Comparison of ENCODE assay signal across 8 mouse cellular contexts in genomic region chr11:117479007-117479719, GRCm38 (mm10). TPM values are rescaled to one million over a fixed set of nuclear protein-coding genes. Genes with fewer than 3 reads are reported as not detected.
A peak's percentile ranks its signal among the peaks of the same experiment; 100 is the strongest.
DNase-seq lines count a peak whose midpoint lies in the region; ATAC-seq lines count a peak whose summit lies in the region.

No protein-coding gene starts in this region.

- no peak overlapping the region; the same call in 1 of the 2 replicates for H3K4me3 ChIP-seq in embryonic facial prominence, embryonic 15.5 days (replicated peaks)
- H3K4me3 ChIP-seq in heart, embryonic 15.5 days = no peak overlapping the region
- H3K4me3 ChIP-seq in limb, embryonic 11.5 days (ENCODE audit: low read depth, low read length) = no peak overlapping the region
- H3K4me3 ChIP-seq in stomach, embryonic 14.5 days (ENCODE audit: low read depth, low read length) = no peak overlapping the region

- H3K4me1 ChIP-seq in embryonic facial prominence, embryonic 15.5 days = peaks cover 61% of the 10 kb centered on the region
- H3K4me1 ChIP-seq in heart, embryonic 15.5 days (replicated peaks) = peaks cover 32% of the 10 kb centered on the region
- H3K4me1 ChIP-seq in limb, embryonic 11.5 days (ENCODE audit: control insufficient read depth, insufficient read depth, low read length) = peaks cover 29% of the 10 kb centered on the region
- peaks cover 17% of the 10 kb centered on the region for H3K4me1 ChIP-seq in stomach, embryonic 14.5 days (ENCODE audit: control insufficient read depth, insufficient read depth, low read length)

- 0 out of 2 replicates have a peak, but pooled peaks have one; percentile 24 for ATAC-seq in frontal cortex, adult (ENCODE audit: low TSS enrichment)
- peak; percentile 65 for ATAC-seq in embryonic facial prominence, embryonic 15.5 days (ENCODE audit: insufficient number of reproducible peaks, low FRiP score, low TSS enrichment, low read depth)
- ATAC-seq in heart, embryonic 15.5 days (replicated peaks; ENCODE audit: insufficient number of reproducible peaks, insufficient read depth, low FRiP score, low read depth) = no peak; the same call in 1 of the 2 replicates
- ATAC-seq in limb, embryonic 11.5 days (ENCODE audit: insufficient number of reproducible peaks, low FRiP score, low TSS enrichment, low read depth) = no peak
- no peak for ATAC-seq in stomach, embryonic 14.5 days (ENCODE audit: insufficient number of reproducible peaks, insufficient read depth, low FRiP score, low read depth)

- no peaks in the 10 kb centered on the region for H3K9me3 ChIP-seq in embryonic facial prominence, embryonic 15.5 days (replicated peaks)
- H3K9me3 ChIP-seq in heart, embryonic 15.5 days (replicated peaks) = no peaks in the 10 kb centered on the region
- no peaks in the 10 kb centered on the region for H3K9me3 ChIP-seq in limb, embryonic 11.5 days (ENCODE audit: control insufficient read depth, low read length)
- 0 out of 2 replicates have a peak, but pooled peaks cover 3% of the 10 kb centered on the region for H3K9me3 ChIP-seq in stomach, embryonic 14.5 days (ENCODE audit: control insufficient read depth, low read depth, low read length)

- H3K36me3 ChIP-seq in embryonic facial prominence, embryonic 15.5 days = no peaks in the 10 kb centered on the region
- H3K36me3 ChIP-seq in heart, embryonic 15.5 days = no peaks in the 10 kb centered on the region
- no peaks in the 10 kb centered on the region for H3K36me3 ChIP-seq in limb, embryonic 11.5 days (ENCODE audit: control insufficient read depth, insufficient read depth, low read length)
- H3K36me3 ChIP-seq in stomach, embryonic 14.5 days (ENCODE audit: control insufficient read depth, insufficient read depth, low read length) = no peaks in the 10 kb centered on the region

- 7% methylated on average over 13 of the region's 13 CpGs for WGBS in embryonic facial prominence, embryonic 15.5 days
- WGBS in heart, embryonic 15.5 days = 15% methylated on average over 13 of the region's 13 CpGs
- 5% methylated on average over 13 of the region's 13 CpGs for WGBS in limb, embryonic 11.5 days
- WGBS in stomach, embryonic 14.5 days = 20% methylated on average over 13 of the region's 13 CpGs

- no peak overlapping the region for H3K9ac ChIP-seq in embryonic facial prominence, embryonic 15.5 days
- H3K9ac ChIP-seq in heart, embryonic 15.5 days = no peak overlapping the region
- H3K9ac ChIP-seq in limb, embryonic 11.5 days (ENCODE audit: low read length) = peak overlapping the region; percentile 56
- H3K9ac ChIP-seq in stomach, embryonic 14.5 days (replicated peaks; ENCODE audit: low read depth, low read length) = no peak overlapping the region

- peak overlapping the region; percentile 32 for H3K4me2 ChIP-seq in embryonic facial prominence, embryonic 15.5 days (replicated peaks)
- H3K4me2 ChIP-seq in heart, embryonic 15.5 days = peak overlapping the region; percentile 17; the same call in 1 of the 2 replicates
- peak overlapping the region; percentile 27 for H3K4me2 ChIP-seq in limb, embryonic 11.5 days (ENCODE audit: low read depth, severe bottlenecking)
- H3K4me2 ChIP-seq in stomach, embryonic 14.5 days (replicated peaks; ENCODE audit: low read depth, low read length) = no peak overlapping the region

- peak overlapping the region; percentile 95 for H3K27ac ChIP-seq in embryonic facial prominence, embryonic 15.5 days (replicated peaks)
- peak overlapping the region; percentile 7 for H3K27ac ChIP-seq in heart, embryonic 15.5 days
- H3K27ac ChIP-seq in limb, embryonic 11.5 days (replicated peaks; ENCODE audit: low read depth, low read length) = peak overlapping the region; percentile 70
- H3K27ac ChIP-seq in stomach, embryonic 14.5 days (ENCODE audit: low read length) = peak overlapping the region; percentile 66; the same call in 1 of the 2 replicates

- DNase-seq in frontal cortex, postnatal 14 days (ENCODE audit: low spot score in 2 of 2) = no peak
- peak; percentile 56 for DNase-seq in WW6 (ENCODE audit: low read depth, low spot score)
- DNase-seq in limb, embryonic 11.5 days (ENCODE audit: low spot score) = peak; percentile 65
- no peak for DNase-seq in adrenal gland, adult (ENCODE audit: inconsistent age in 2 of 2, low spot score in 1 of 2)

- no peaks in the 10 kb centered on the region for H3K27me3 ChIP-seq in embryonic facial prominence, embryonic 15.5 days
- peaks cover 7% of the 10 kb centered on the region for H3K27me3 ChIP-seq in heart, embryonic 15.5 days
- no peaks in the 10 kb centered on the region for H3K27me3 ChIP-seq in limb, embryonic 11.5 days (ENCODE audit: control insufficient read depth, insufficient read depth, low read length)
- no peaks in the 10 kb centered on the region for H3K27me3 ChIP-seq in stomach, embryonic 14.5 days (ENCODE audit: control insufficient read depth, insufficient read depth, low read length)

RNA-seq across cellular contexts. Expression of gene Gm11733, which starts 5.0 kb away (rescaled TPM):
- 0.12 TPM in 1 of 2 replicates, not detected in the other for polyA plus RNA-seq in embryonic facial prominence, embryonic 15.5 days (2015; fragmentation: Nextera tagmentation; extraction: Ambion mirVana)
- not detected in 2 replicates for polyA plus RNA-seq in heart, embryonic 15.5 days (2015; fragmentation: Nextera tagmentation; extraction: Ambion mirVana)
- not detected in 2 replicates for polyA plus RNA-seq in limb, embryonic 11.5 days (2014; fragmentation: Nextera tagmentation; extraction: Ambion mirVana)
- not detected in 2 replicates for polyA plus RNA-seq in stomach, embryonic 14.5 days (2014; fragmentation: Nextera tagmentation; extraction: Ambion mirVana)

Comparison
In these comparisons a context has a peak if more than half of its experiments do, and no peak if none do; other contexts are left out.
1. ATAC-seq: peak in frontal cortex, adult (single experiment) and embryonic facial prominence, embryonic 15.5 days (single experiment); none in heart, embryonic 15.5 days (single experiment), limb, embryonic 11.5 days (single experiment) and stomach, embryonic 14.5 days (single experiment).
2. DNase-seq: peak in WW6 (single experiment) and limb, embryonic 11.5 days (single experiment); none in frontal cortex, postnatal 14 days (0 of 2) and adrenal gland, adult (0 of 2).
3. H3K27ac ChIP-seq: peak in every context shown above with its lines; median percentile 95 in embryonic facial prominence, embryonic 15.5 days; 70 in limb, embryonic 11.5 days; 66 in stomach, embryonic 14.5 days; 7 in heart, embryonic 15.5 days.